Mouse (Mus musculus) lung, postnatal 14 days (tissue): ENCODE results near the gene Prss54.

ENCODE experiments used
- DNase-seq: peaks from one replicate; pipeline ENCODE4 v3.0.0; 2021

The Prss54 gene

DNA sequence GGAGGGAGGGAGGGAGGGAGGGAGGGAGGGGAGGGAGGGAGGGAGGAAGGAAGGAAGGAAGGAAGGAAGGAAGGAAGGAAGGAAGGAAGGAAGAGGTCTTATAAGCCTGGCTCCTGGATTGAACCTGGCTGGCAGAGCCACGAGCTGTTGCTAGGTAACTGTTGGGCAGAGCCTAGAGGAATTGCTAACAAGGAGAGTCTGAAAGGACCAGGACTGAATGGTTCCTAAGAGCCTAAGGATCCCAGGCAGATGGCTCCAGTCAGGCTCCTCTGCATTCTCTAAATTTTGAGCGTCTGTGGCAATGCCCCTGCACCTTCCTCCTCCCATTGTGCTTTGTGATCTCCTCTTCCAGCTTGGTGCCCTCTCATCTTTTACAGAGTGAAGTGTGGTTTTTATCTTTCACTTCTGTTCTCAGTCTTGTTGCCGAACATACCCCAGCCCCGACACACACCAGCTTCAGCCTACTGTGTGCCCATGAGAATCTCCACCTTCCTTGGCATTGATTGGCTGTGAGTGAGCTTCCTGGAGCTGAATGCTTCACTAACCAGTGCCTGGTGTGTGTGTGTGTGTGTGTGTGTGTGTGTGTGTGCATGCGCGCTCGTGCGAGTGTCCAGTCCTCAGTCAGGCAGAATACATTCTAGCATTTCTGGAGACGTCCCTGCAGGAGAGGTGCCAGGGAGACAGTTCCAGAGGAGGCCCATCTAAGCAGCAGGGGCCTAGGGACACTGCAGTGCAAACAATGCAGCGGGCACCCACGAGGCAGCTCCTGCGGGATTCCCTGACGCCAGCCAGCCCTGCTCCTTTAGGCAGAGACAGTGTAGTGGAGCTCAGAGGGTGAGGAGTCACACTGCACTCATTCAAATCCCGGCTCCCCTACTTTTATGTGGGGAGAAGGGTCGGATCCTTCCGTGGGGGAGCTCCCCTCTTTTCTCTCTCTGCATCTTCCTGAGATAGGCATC, 26.0 kb downstream of the Prss54 start:
- no peak for DNase-seq

DNA sequence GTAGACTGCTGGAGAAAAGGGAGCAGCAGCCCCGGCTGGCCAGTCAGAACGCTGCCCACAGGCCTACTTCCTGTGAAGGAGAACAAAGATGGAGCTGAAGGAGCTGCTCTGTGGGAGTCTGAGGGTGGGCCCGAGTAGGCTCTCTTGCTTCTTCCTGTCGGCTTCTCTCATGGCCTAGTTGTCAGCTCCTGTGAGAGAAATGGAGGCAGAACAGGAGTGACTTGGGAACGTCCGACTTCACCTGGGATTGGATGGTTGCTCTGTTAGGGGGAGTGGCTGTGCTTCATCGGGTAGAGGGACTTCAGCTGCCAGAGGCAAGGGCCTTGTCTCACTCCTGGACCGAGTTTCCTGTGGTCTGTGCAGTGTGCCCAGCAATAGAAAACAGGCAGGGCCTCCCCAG, 28.2 kb downstream of the Prss54 start:
- DNase-seq, result no peak

DNA sequence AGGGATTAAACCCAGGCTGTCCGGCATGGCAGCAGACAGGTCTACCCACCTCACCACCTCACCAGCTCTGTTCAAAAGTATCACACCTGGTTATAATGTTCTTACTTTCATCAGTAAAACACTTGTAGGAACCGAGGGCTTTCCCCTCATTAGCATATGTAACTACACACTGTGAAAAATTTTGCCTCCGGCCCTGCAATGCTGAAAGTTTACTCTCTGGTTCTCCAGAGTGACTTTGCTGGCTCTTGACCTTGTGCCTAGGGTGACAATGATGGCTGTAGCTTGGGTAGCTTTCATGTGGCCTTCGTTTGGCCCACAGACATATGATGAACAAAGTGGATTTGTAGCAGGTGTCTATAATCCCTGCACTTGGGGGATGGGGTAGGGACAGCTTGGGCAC, 29.2 kb downstream of the Prss54 start:
- DNase-seq, result no peak

DNA sequence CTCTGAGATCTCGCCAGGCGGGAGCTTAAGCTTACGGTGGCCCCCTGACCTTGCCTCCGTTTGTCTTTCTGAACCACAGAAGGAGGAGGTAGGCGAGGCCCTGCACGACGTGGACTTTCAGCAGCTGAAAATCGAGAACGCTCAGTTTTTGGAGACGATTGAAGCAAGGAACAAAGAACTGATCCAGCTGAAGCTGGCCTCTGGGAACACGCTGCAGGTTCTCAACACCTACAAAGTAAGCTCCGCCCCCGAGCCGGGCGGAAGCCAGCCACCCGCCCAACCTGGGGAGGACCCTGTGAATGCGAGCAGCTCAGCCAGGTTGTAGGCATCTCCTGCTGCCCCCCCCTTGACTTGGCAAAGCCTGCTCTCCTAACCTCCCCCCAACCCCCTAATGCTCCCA, 30.3 kb downstream of the Prss54 start:
- DNase-seq, result no peak

DNA sequence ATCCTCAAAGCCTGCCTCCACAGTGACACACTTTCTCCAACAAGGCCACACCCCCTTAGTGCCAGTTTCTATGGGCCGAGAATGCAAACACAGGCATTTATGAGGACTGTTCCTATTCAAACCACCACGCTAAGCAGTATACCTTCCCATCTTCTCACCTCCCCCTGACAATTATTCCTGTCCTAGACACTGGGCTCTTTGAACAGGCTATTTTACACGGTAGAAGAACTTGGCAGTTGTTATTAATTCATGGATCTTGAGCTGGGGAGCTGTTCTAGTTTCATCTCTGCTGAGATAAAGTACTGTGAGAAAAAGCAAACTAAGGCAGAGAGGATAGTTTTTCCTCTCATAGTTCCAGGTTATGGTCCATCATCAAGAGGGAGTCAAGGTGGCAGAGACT, 33.1 kb downstream of the Prss54 start:
- DNase-seq, result no peak

DNA sequence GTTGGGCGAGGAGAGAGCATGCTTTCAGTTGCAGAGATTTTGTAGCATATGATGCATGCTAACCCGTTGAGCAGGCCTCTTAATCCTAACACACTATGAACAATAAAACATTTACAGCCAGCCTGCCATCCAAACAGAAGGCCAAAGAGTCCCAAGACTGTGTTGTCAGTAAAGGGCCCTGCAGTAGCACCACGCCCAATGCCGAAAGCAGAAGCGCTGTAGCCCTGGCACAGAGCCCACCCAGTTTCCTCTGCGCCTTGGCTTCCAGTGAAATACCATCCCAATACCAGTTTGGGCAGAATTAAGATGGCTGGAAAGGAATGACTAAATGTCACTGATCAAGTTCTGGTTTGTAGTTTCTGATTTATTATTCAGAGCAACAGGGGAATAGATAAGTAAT, 33.9 kb downstream of the Prss54 start:
- peak; percentile 12 for DNase-seq

DNA sequence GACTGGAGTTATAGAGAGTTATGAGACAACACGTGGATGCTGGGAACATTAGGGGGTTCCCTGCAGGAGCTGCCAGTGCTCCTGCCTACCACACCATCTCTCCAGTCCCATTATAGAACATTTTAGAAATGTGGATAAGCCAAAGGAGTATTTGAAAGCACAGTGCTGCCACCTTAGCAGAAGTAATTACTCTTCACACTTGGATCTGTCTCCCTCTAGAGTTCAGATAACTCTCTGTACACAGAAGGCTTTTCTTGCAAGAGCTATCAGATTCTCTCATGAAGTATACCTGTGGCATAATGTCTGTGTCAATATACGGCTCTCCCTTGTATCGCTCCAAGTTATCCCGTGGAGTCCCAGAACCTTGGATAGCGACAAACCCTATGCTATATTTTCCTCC, 36.7 kb downstream of the Prss54 start:
- DNase-seq, result no peak

DNA sequence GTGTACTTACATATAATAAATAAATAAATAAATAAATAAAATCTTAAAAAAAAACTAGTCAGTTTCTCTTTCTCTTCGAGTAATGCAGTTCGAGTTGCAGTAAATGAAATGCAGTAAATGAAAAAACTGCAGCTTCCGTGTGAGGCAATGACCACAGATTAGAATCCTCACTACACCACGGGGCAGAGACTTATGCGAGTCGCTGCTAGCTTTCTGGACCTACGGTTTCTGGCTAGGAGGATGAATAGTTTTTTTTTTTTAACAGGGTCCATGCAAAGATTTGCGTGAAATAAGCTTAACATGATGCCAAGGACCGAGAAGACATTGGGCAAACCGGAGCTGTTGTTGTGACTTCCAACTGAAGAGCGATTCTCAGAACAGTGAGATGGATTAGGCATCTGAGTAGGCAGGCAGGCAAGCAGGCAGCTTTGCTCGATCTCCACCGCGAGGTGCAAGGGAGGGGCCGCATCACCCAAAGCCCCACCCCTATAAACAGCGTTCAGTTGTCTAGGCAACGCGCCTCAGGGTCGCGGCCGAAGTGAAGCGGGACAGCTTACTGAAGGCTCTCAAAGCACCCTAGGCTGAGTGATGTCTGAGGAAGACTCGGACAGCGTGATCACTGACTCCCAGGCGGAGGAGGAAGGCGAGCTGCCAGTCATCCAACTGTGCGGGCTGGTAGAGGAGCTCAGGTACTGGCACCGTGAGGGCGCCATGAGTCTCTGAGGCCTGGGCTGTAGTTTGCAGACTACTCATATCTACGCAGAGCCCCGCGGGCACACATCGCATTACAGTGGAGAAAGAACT, 42.4 kb downstream of the Prss54 start, which contains the start of gene Ccdc113:
Gene Ccdc113 (plus strand): TSS at position 502 of the 804 bp plus-strand sequence.
- peak; percentile 48 for DNase-seq

DNA sequence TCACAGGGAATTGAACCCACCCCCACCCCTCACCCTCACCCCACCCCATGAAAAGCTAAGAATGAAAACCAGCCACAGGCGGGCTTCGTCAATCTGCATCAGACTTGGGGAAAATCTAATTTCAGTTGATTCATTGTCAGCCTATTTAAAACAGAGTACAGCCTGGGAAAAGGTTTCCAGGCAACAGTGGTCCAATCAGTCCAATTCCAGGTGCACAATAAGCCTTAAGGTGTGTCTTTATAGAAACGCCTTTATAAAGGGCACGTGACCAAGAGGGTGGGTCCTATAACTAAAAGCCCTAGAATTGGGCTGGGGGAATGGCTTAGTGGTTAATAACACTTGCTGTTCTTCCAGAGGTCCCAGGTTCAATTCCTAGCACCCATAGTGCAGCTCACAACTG, 43.9 kb downstream of the Prss54 start:
- no peak for DNase-seq

DNA sequence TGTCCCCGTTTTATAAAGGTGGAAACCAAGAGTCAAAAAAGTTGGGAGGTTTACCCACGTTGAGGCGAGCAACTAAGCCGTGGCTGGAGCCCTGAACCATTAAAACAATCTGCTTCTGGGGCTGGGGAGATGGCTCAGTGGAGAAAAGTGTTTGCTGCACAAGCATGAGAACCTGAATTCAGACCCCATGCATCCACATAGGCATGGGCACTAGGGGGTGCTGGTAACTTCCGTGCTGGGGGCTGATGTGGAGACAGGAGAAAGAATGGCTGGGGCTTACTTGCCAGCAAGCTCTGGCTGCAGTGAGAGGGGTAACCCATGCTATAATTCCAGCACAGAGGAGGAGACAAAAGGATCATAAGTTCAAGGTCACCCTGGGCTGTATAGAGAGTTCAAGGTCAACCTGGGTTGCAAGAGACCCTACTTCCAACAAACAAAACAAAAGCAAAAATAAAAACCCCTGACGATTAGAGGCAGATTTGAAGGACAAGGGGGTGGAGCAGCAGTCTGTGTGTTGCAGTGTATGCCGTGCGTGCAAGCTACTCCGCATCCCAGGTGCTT, 47.3 kb downstream of the Prss54 start:
- no peak for DNase-seq

DNA sequence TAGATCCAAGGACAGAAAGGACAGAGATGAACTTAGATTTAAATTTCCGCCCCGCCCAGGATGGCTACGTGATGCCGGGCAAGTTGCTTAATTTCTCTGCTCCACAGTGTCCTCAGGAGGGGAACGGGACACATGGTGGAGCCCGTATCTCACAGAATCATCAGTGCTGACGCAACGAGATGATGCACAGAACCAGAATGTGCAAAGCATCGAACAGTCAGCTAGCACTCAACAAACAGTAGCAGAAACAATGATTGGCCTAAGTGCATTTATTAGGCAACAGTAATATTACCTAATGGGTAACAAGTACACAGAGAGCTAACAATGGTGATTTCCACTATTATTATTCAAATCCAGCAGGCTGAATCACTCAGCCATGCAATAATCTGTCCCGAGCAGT, 47.9 kb downstream of the Prss54 start:
- no peak for DNase-seq

DNA sequence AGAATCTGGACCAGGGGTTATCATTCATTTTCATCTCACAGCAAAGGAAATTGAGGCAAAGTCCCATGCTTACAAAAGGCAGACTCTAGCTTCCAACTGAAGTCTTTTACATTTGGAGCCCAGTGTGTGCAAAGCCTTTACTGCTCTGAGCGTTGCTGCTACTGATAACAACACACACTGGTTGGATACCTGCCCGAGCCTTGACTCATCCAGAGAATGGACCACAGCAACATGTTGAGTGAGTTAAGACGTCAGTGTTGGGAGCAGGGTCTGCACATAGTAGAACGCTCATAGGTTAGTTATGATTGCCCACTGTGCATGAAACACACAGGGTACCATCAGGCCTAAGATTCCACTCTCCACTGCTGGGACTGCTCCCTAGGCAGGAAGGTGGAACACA, 52.1 kb downstream of the Prss54 start:
- no peak for DNase-seq

DNA sequence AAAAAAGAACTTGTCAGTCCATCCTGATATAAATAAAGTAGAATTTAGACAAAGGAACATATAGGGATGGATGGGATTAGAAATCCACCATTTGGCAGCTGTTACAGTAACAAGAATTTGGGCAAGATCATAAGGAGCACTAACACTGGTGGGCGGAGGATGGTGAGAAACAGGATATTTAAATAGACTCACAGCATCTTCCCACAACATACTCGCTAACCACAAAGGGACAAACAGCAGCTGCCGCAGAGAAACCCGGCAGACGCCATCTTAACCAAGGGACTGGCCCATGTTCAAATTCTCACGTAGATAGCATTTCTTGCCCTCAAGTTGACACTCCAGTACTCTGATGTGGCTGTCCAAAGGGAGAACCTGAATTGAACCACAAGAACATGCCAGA, 59.2 kb downstream of the Prss54 start:
- DNase-seq, result no peak

DNA sequence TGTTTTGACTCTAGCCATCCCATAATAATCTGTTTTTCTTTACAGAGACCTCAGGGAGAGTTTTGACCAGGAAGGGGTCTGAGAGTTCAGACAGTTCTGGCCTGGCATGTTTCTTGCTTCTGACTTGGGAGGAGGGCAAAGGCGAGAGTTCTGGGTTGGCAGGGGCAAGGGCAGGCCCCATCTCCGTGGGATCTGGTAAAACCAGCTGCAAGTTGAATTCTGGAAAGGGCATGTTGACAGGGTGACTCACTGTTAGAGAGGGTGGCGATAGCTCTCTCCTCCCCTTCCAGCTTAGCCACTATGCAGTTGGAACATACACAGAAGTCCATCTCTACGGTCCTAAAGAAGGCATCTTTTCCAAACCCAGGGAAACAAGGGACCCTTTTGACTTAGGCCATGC, 62.9 kb downstream of the Prss54 start:
- DNase-seq, result no peak

DNA sequence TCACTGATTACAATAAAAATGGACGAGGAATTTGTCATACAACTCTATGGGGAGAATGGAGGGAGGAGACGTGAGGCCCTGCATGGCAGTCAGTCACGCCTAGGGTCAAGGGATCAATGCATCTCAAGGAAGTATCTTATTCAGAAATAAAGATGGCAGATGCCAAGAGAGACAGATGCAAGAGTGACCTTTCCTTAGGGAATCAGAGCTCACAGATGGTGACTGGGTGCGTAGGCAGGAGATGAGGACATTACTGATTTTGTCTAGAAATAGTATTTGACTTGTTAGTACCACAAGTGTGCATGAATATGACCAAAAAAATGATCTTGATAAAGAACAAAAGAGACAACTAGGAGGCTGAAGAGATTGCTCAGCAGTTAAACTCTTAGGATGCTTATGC, 63.9 kb downstream of the Prss54 start:
- no peak for DNase-seq
